Mouse (Mus musculus): ENCODE data around the gene Adarb2.

DNA sequence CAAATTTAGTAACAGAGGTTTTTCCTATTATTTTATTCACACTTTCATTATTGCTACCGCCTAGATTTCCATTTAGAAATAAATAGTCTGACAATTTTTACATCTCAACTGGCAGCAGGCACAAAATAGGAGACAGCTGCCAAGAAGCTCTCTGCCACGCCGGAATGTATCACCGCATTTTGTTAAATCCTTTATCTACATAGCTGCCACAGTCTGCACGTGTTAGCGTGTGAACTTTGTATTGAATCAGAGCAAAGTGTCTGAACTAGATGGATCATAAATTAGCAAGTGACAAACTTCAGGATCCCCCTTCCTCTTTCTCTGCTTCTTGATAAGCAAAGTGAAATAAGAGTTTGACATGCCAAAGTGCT is 395.0 kb downstream of the Adarb2 start:
- TF ChIP-seq POLR2A (IDR thresholded peaks at IDR 0.05; ENCODE audit: borderline replicate concordance, control insufficient read depth, low read depth, low read length), result no peak
- TF ChIP-seq CTCF (IDR thresholded peaks at IDR 0.05; ENCODE audit: control insufficient read depth, insufficient read depth, low read length), result no peak
